Mouse (Mus musculus) liver, embryonic 15.5 days (tissue): ENCODE measurements around the gene Calm4. TPM values are rescaled to one million over a fixed set of nuclear protein-coding genes. Genes with fewer than 3 reads are reported as not detected.
"Not testable (repeated sequence)": the region's sequence is repeated elsewhere in the genome, so short reads cannot be mapped to it uniquely, and the experiment has no call there.

Experiments used
- ATAC-seq: fragments of 200-750 bp; cut with Nextera tagmentation; 2 replicates; pipeline ENCODE4 v1.8.0; 2017; ENCODE audit warnings: moderate number of reproducible peaks, mild to moderate bottlenecking, moderate library complexity; ENCODE audit not compliant: insufficient read depth
- H3K27ac ChIP-seq: fragments of 300-500 bp; sonication (generic); replicated peaks from 2 replicates; pipeline ENCODE4 v1.5.1; 2015; ENCODE audit warnings: mild to moderate bottlenecking, inconsistent platforms
- H3K27me3 ChIP-seq: fragments of 300-500 bp; sonication (generic); 2 replicates; pipeline ENCODE4 v1.6.1; 2015; ENCODE audit warnings: mild to moderate bottlenecking, inconsistent platforms
- H3K36me3 ChIP-seq: fragments of 300-500 bp; sonication (generic); replicated peaks from 2 replicates; pipeline ENCODE4 v1.6.1; 2015; ENCODE audit warnings: moderate library complexity, mild to moderate bottlenecking, inconsistent platforms
- H3K4me1 ChIP-seq: fragments of 300-500 bp; sonication (generic); replicated peaks from 2 replicates; pipeline ENCODE4 v1.6.1; 2015; ENCODE audit warnings: inconsistent platforms
- H3K4me2 ChIP-seq: fragments of 300-500 bp; sonication (generic); 2 replicates; pipeline ENCODE4 v1.6.1; 2015; ENCODE audit warnings: moderate library complexity, mild to moderate bottlenecking, inconsistent platforms
- H3K4me3 ChIP-seq: fragments of 300-500 bp; sonication (generic); replicated peaks from 2 replicates; pipeline ENCODE4 v1.5.1; 2015; ENCODE audit warnings: mild to moderate bottlenecking, inconsistent platforms
- H3K9ac ChIP-seq: fragments of 300-500 bp; sonication (generic); 2 replicates; pipeline ENCODE4 v1.6.1; 2015; ENCODE audit warnings: moderate library complexity, mild to moderate bottlenecking, inconsistent platforms
- H3K9me3 ChIP-seq: fragments of 300-500 bp; sonication (generic); replicated peaks from 2 replicates; pipeline ENCODE4 v1.6.1; 2016; ENCODE audit warnings: inconsistent platforms
- WGBS: fragments of 180-500 bp; shearing (Covaris S2); methylation state at CpG from one replicate; pipeline ENCODE4 v1.1.7; 2015; ENCODE audit warnings: mixed read lengths; ENCODE audit not compliant: insufficient replicate concordance; 5-methylcytosine and 5-hydroxymethylcytosine counted together
- polyA plus RNA-seq: library from polyadenylated mRNA; unstranded; fragments of >200 nt; fragmentation: Nextera tagmentation; extraction: Ambion mirVana; gene quantifications from 2 replicates; pipeline ENCODE4 v1.2.1, GENCODE M21; 2015

Gene Calm4
- polyA plus RNA-seq, 1 experiment from 2014 or later, result not detected

DNA sequence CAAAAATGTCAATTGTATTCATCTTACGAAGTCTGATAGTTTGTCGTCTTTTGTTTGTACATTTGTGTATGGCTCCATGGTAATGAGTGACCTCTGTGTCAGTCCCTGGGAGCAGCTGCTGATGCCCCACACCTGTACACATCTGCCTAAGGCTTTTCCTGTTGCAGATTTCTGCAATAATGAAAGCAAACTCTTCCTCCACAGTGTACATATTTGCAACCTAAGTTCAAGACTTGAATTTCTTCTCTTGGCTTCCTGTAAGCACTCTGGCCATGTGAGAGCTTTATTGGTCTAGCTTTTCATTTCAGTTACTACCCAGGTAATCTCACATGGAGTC, 18.8 kb upstream of the Calm4 start:
- Histone ChIP-seq H3K36me3 (no peaks in the 10 kb centered on the region), H3K9me3 (no peaks in the 10 kb centered on the region), H3K27me3 (no peaks in the 10 kb centered on the region), H3K4me1 (no peaks in the 10 kb centered on the region), H3K4me2 (no peak overlapping the region), H3K9ac (no peak overlapping the region), H3K4me3 (no peak overlapping the region), H3K27ac (no peak overlapping the region)
- no peak for ATAC-seq
- 75% methylated on average over 2 of the region's 2 CpGs for WGBS

DNA sequence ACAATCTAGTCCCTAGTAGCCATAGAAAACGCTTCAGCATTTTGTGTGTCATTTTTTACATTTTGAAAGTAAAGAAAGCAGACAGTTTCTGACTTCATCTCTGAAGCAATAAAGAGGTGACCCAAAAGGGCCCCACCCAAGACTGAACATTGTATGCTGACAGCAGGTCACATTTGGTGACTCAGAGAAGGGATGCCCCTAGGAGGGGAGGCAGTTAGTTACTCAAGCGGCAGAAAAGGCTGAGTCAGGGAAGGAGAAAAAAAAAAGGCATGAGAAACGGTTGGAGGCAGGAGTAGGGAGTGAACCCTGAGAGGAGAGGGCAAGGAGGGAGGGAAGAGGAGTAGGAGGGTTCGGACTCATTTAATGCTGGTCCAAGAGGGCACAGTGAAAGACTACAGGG, 15.5 kb upstream of the Calm4 start:
- Histone ChIP-seq H3K9me3 (no peaks in the 10 kb centered on the region), H3K4me3 (no peak overlapping the region), H3K9ac (no peak overlapping the region), H3K36me3 (no peaks in the 10 kb centered on the region), H3K4me2 (no peak overlapping the region), H3K4me1 (no peaks in the 10 kb centered on the region), H3K27ac (no peak overlapping the region), H3K27me3 (no peaks in the 10 kb centered on the region)
- WGBS, result 44% methylated on average over 4 of the region's 4 CpGs
- ATAC-seq, result no peak

DNA sequence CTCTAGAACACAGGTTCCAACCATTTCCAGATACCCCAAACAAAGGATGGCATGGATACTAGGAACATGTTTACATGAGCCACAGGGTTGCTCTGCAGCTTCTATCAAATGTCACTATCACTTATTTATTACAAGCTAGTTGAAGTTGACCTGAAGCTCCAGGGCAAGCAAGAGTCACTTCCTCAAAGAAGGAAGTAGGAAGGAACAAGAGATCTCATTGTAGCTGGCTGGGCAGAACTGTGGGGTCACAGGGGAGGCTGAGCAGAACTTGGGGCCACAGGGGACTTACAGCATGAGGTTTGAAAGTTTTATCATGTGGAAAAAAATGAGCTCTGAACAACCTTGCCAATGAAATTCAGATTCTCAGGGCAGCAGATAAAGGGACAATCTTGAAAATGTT, 11.8 kb upstream of the Calm4 start:
- no peak for ATAC-seq
- Histone ChIP-seq H3K4me1 (no peaks in the 10 kb centered on the region), H3K4me3 (no peak overlapping the region)

DNA sequence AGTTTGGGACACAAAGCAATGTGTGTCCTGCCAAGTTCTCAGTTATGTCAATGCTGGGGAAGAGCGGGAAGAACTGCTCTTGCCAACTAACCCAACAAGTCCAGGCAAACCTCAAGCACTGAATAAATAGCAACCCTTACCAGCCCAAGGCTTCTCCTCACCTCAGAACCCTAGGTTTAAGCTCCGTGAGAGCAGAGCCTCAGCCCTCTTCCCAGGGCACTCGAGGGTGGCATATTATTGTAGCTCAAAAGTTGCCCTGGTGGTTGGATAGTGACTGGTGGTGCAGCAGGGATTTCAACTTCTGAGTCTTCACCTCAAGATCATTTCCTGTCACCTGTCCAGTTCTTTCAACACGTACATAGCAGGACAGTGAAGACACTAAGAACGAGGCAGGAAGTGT, 6.0 kb upstream of the Calm4 start:
- WGBS, result 46% methylated on average over 5 of the region's 5 CpGs
- H3K9me3 ChIP-seq, result no peaks in the 10 kb centered on the region
- no peak overlapping the region for H3K4me3 ChIP-seq
- no peak for ATAC-seq
- 0 out of 2 replicates have a peak, but pooled peaks cover 3% of the 10 kb centered on the region for H3K27me3 ChIP-seq
- H3K4me1 ChIP-seq, result no peaks in the 10 kb centered on the region
- H3K27ac ChIP-seq, result no peak overlapping the region
- no peak overlapping the region for H3K9ac ChIP-seq
- H3K4me2 ChIP-seq, result no peak overlapping the region
- H3K36me3 ChIP-seq, result no peaks in the 10 kb centered on the region

More for the DNA sequence above, 11.8 kb upstream of the Calm4 start:
- Histone ChIP-seq H3K27ac (no peak overlapping the region), H3K9me3 (no peaks in the 10 kb centered on the region), H3K27me3 (no peaks in the 10 kb centered on the region), H3K36me3 (no peaks in the 10 kb centered on the region), H3K9ac (no peak overlapping the region), H3K4me2 (no peak overlapping the region)

DNA sequence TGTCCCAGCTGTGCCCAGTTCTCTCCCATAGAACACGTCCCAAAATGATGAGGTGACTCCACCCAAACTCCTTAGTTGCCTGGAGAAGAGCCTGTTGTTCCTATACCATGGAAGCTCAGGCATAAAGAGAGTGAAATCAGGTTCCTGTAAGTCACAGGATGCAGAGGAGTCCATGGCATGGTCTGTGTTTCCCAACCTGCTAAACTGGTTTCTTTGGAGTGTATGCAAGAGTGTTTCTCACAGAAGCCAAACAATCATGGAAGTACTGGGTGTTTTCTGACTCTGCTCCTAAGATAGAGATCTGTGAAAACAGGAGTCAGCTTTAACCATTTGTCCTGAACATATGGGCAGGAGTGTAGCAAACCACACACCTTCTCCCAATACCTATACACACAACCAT, 5.6 kb upstream of the Calm4 start:
- no peaks in the 10 kb centered on the region for H3K9me3 ChIP-seq
- WGBS, result 41% methylated on average over 1 of the region's 1 CpGs
- no peak for ATAC-seq

DNA sequence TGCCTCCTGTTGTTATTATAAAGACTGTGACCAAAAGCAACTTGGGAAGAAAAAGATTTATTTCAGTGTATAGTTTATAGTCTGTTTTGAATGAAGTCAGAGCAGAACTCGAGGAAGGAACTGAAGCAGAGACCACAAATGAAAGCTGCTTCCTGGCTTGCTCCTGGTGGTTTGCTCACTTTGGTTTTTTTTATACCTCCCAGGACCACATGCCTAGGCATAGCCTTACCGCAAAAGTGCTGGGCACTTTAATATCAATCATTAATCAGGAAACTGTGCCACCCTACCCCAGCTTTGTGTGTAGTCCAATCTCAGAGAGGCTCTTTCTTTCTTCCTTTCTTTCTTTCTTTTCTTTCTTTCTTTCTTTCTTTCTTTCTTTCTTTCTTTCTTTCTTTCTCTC, 5.1 kb upstream of the Calm4 start:
- Histone ChIP-seq H3K4me3 (no peak overlapping the region), H3K9ac (no peak overlapping the region), H3K27me3 (0 out of 2 replicates have a peak, but pooled peaks cover 3% of the 10 kb centered on the region), H3K27ac (no peak overlapping the region), H3K9me3 (no peaks in the 10 kb centered on the region), H3K4me2 (no peak overlapping the region), H3K4me1 (no peaks in the 10 kb centered on the region), H3K36me3 (no peaks in the 10 kb centered on the region)
- no peak for ATAC-seq
- WGBS, result 6% methylated on average over 2 of the region's 2 CpGs

More for the DNA sequence above, 5.6 kb upstream of the Calm4 start:
- Histone ChIP-seq H3K4me3 (no peak overlapping the region), H3K36me3 (no peaks in the 10 kb centered on the region), H3K4me2 (no peak overlapping the region), H3K27me3 (0 out of 2 replicates have a peak, but pooled peaks cover 3% of the 10 kb centered on the region), H3K27ac (no peak overlapping the region), H3K4me1 (no peaks in the 10 kb centered on the region), H3K9ac (no peak overlapping the region)

DNA sequence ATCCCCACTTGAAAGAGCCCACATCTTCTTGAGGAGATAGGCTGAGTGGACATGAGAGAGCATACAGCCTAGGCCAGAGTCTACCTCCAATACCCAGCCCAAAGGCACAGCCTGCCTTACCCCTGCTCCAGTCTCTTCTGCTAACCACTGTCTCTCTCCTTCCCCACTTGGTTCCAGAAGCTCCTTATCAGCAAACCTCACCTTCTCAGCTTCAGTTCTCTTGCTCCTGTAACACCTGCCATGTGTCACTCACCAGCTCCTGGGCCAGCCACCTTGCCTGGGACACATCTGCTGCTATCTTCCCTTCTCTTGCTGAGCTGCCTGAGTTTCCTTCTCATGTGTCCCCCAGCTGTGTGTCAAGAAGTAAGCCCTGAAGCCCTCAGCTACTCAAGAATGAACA, 3.9 kb upstream of the Calm4 start:
- H3K4me2 ChIP-seq, ATAC-seq, H3K36me3 ChIP-seq, H3K9me3 ChIP-seq, H3K4me1 ChIP-seq, H3K4me3 ChIP-seq, H3K27ac ChIP-seq, H3K9ac ChIP-seq, H3K27me3 ChIP-seq: not testable (repeated sequence)

DNA sequence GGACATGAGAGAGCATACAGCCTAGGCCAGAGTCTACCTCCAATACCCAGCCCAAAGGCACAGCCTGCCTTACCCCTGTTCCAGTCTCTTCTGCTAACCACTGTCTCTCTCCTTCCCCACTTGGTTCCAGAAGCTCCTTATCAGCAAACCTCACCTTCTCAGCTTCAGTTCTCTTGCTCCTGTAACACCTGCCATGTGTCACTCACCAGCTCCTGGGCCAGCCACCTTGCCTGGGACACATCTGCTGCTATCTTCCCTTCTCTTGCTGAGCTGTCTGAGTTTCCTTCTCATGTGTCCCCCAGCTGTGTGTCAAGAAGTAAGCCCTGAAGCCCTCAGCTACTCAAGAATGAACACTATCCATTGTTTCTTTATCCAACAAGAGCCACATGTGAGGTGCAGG, 3.1 kb downstream of the Calm4 start:
- H3K9ac ChIP-seq, H3K27me3 ChIP-seq, H3K4me3 ChIP-seq, H3K27ac ChIP-seq, H3K4me1 ChIP-seq, H3K4me2 ChIP-seq, H3K36me3 ChIP-seq, H3K9me3 ChIP-seq: not testable (repeated sequence)
- peak; percentile 44; the same call in 1 of the 2 replicates for ATAC-seq

DNA sequence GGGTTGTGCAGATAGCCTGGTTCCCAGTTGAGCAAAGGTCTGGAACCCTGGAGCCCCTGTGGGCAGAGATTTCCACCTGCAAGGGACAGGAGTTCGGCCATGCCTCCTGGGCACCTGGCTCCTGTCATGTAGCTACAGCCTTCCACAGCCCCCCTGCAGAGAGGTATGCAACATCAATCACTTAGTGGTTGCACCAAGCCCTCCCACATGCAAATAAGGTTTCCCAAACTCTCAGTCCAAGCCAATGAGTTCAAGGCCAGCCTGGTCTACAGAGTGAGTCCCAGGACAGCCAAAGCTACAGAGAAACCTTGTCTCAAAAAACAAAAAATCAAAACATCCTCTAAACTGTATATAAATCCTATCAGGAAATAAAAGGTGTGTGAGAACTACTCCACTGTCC, 12.8 kb downstream of the Calm4 start:
- ATAC-seq, result no peak
- H3K4me1 ChIP-seq, result no peaks in the 10 kb centered on the region
- no peak overlapping the region for H3K27ac ChIP-seq
- no peaks in the 10 kb centered on the region for H3K9me3 ChIP-seq
- peaks cover 14% of the 10 kb centered on the region for H3K27me3 ChIP-seq
- no peak overlapping the region for H3K4me3 ChIP-seq
- no peak overlapping the region for H3K4me2 ChIP-seq
- no peaks in the 10 kb centered on the region for H3K36me3 ChIP-seq
- no peak overlapping the region for H3K9ac ChIP-seq
- WGBS, result 63% methylated on average over 1 of the region's 1 CpGs

DNA sequence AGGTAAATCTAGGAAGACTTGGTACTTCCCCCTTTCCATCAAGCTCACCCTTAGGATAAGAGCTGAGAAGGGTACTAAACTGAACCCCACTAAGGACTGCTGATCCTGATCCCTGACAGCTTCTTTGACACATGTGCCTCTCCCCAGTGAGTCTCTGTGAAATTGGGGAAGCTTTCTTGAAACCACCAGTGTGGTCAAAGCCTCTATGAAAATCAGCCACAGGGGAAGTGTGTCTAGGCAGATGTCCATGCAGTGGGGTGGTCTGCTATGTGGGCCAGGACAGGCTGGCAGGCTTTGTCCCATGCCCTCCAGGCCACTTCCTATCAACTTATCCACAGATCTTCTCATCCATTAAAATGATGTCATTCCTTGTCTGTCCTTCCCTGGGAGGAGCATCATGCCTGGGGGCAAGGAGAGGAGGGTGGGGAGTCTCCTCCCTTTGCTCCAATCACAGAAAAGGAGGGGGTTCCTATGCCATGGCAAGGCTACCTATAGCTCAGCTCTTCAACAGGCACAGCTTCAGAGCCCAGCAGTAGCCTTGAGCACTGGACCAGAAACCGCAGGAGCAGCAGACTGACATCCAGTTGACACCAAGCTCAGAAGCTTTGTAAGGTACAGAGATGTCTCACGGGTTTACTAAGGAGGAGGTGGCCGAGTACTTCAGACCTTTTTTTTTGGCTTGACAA, 16.2 kb downstream of the Calm4 start, which contains the start of gene Calm5:
Gene Calm5 (plus strand): TSS at position 526 of the 686 bp plus-strand sequence.
- not testable (repeated sequence) for H3K4me2 ChIP-seq
- WGBS, result 42% methylated on average over 3 of the region's 3 CpGs

DNA sequence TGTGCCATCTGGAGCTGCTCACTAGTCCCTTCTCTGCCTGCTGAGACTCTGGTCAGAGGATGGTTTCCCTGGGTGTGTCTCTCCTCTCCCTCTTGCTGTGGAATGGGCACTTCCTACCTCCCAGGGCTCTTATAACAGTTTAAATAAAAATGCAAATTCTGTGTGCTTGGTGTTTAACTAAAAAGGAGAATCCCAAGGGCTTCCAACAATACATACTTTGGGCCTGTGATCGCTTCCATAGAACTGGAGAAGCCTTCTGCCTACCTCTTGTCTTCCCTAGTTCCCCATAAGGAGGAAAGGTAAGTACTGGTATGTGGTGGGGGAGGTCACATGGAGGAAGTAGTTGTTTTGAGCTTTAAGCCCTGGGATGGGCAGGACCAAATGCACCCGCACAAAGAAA, 17.3 kb downstream of the Calm4 start:
- Histone ChIP-seq H3K36me3 (no peaks in the 10 kb centered on the region), H3K4me1 (peaks cover 7% of the 10 kb centered on the region; the same call in 1 of the 2 replicates), H3K9ac (no peak overlapping the region), H3K27me3 (peaks cover 14% of the 10 kb centered on the region), H3K27ac (no peak overlapping the region), H3K4me2 (no peak overlapping the region), H3K9me3 (no peaks in the 10 kb centered on the region), H3K4me3 (no peak overlapping the region)
- ATAC-seq, result no peak
- WGBS, result 57% methylated on average over 2 of the region's 2 CpGs

More for the DNA sequence above, 16.2 kb downstream of the Calm4 start, which contains the start of gene Calm5:
- not testable (repeated sequence) for ATAC-seq, H3K27ac ChIP-seq, H3K36me3 ChIP-seq, H3K9me3 ChIP-seq, H3K4me1 ChIP-seq, H3K4me3 ChIP-seq, H3K9ac ChIP-seq
- peaks cover 14% of the 10 kb centered on the region for H3K27me3 ChIP-seq

DNA sequence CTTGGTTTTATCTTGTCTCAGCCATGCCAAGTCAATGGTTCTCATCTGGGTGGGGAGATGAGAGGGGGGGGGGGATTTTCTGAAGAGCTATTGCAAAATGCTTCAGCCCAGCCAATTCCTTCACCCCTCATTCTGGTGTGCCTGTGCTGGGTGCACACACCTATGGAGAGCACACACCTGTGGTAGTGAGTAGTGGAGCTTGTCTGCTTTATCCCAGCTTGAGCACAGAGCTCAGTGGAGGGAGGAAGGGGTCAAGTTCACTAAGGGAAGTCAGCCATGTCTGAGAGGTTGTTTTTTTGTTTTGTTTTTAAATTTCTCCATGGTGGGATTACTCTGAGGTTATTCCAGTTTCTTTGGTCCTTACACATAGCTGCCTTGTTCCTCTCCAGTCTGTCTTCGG, 18.7 kb downstream of the Calm4 start:
- H3K27me3 ChIP-seq, result peaks cover 4% of the 10 kb centered on the region; the same call in 1 of the 2 replicates
- WGBS, result 74% methylated on average over 1 of the region's 1 CpGs
- peaks cover 19% of the 10 kb centered on the region for H3K4me1 ChIP-seq
- H3K9me3 ChIP-seq, result no peaks in the 10 kb centered on the region
- no peak overlapping the region for H3K27ac ChIP-seq
- H3K9ac ChIP-seq, result no peak overlapping the region
- ATAC-seq, result no peak
- H3K4me3 ChIP-seq, result no peak overlapping the region
- no peak overlapping the region for H3K4me2 ChIP-seq
- H3K36me3 ChIP-seq, result no peaks in the 10 kb centered on the region
